Mouse (Mus musculus) kidney, postnatal 25 days (tissue): ENCODE measurements around the gene Astl.

Experiments used
- DNase-seq, 2 experiments: peaks; one replicate each; pipeline ENCODE4 v3.0.0; 2021; ENCODE audit warnings: mixed read lengths in 2 of 2

The Astl gene

GRCm38 (mm10) chr2:127369703-127370376, 31.4 kb downstream of the Astl start:
- peak; percentile 59 to 88 for DNase-seq

DNA sequence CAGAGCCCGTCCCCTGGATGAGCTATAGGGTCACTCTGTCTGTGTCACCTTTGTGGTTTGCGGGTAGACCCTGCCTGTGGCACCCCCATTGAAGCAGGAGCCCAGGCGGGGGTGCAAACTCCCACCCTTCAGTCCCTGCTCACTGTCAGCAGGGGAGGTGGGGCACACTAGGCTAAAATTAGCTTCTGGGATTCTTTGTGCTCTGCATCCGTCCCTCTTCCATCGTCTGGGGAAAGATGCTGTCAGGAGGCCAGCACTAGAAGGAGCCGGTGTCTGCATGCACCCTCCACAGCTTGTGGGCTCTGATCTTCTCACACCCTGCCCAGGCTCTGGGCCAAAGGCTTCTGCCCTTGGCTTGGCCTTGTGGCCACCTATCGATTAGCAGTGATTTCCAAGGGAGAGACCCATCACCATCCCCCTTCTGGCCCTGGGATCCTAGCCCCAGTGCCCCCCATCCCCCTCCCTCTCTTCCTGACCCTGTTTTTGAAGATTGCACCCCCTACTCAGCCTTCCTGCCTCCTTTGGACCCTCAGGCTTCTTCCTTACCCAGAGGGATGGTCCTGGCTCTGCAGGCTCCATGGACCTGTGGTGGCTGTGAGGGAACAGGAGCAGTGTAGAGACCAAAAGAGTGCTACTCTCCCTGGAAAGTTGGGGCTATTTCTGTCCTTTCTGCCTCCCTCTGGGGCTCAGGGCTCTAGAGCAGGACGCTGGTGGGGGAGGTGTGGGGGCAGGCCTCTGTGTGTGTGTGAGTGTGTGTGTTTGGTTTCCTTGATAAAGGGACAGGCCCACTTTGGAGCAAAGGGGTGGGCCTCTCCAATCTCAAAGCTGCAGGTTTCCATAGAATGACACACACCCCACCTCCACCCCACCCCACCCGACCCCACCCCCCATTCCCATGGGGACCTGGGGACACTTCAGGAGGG, 32.4 kb downstream of the Astl start:
- peak in 1 of 2 experiments; percentile 67 for DNase-seq

DNA sequence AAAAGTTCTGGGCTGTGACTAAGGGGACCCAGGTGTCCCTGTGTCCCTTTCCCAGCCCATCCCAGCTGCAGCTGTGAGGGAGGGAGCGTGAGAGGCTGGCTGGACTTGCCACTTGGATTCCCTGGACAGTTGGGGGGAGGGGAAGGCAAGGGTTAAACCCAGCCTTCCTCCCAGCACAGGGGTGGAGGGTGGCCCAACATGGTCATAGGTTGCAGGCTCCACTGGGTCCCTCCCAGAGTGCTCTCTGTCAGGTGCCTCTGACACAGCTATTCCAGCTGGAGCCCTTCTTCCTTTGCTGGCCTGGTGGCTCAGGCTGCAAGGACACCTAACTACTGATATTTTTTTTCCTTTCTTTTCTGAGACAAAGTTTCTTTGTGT, 33.0 kb downstream of the Astl start:
- DNase-seq: peak; percentile 86 to 95

- no peak for DNase-seq
Measured at GRCm38 (mm10) chr2:127372082-127372481, 33.6 kb downstream of the Astl start.

- DNase-seq: no peak
Measured at GRCm38 (mm10) chr2:127374131-127374530, 35.7 kb downstream of the Astl start.

GRCm38 (mm10) chr2:127375087-127375486, 36.6 kb downstream of the Astl start:
- DNase-seq: peak; percentile 47 to 70

- DNase-seq: peak in 1 of 2 experiments; percentile 68
Measured at GRCm38 (mm10) chr2:127375759-127376341, 37.4 kb downstream of the Astl start.

DNA sequence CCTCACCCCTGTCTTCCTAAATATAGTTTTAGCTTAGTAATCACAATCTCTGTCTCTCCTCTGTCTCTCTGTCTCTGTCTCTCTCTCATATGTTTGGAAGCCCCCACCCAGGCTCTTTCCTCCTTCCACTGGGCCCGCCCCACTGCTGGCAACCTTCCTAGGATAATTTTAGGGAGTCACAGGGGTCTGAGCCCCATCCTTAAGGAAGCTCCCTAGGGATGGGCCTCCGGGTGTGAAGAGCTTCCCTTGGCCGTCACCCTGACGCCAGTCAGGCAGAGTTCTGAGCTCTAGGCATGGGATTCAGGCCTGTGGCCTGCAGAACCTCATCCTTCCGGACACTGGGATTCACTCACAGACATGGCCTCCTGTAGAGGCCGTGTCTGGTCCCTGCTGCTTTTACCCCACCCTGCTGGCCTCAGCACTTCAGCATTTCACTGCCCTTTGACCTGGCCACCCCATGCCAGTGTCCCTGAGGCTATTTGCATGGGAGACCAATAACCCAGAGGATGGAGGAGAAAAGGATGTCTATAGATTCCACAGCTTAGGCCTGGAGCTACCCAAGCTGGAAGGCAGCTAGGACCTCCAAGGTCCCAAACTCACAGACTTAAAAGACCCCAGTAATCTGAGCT, 38.1 kb downstream of the Astl start:
- DNase-seq: peak; percentile 52 to 84

GRCm38 (mm10) chr2:127377942-127378610, 39.6 kb downstream of the Astl start:
- no peak for DNase-seq

DNA sequence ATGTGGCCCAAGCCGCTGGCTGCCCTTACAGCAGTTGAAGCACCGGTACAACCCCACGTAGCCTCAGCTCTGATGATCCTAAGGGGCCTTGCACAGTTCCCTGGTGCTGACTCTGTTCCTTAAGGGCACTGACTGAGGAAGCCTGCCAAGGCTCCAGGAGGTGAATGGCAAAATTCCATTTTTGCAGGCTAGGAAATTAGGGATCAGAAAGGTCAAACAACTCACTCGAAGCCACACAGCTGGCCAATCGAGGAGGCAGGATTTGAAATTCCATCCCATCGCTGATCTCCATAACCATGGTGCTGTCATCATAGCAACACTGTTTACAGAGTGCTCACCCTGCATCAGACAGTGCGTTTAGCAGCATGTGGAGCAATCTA, 40.2 kb downstream of the Astl start:
- DNase-seq: peak; percentile 76 to 90

DNA sequence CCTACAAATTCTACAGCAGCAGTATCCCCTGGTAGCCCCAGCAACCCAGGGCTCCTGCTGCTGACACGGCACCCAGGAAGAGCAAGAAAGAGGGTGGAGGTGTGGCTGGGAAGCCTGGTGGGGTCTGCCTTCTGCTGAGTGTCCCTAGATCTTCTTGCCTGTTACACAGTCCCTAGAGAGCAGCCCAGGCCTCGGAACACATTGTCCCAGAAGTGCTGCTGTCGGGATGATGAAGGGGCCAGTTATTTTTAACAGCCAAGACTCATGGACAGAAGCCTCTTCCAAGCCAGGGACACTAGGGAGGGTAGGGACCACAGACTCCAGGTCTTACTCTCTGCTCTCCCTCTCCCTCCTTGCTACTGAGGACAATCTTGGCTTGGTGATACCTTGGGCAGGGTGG, 40.8 kb downstream of the Astl start:
- peak in 1 of 2 experiments; percentile 76 for DNase-seq

DNA sequence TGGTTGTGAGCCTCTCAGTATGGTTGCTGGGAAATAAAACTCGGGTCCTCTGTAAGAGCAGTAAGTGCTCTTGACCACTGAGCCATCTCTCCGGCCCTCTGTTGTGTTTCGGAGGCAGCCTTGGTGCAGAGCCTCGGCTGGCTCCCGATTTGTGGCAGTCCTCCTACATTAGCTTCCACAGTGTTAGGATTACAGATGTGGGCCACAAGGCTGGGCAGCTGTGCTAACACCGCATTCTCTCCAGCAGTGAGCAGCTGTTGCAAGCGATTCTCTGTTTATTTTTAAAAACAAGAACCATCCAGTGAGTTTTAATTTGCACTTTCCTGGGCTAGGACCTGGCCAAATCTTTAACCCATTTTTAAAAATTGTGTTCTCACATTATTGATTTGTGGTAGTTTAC, 45.4 kb downstream of the Astl start:
- DNase-seq: no peak

GRCm38 (mm10) chr2:127387521-127387920, 49.1 kb downstream of the Astl start:
- no peak for DNase-seq

DNA sequence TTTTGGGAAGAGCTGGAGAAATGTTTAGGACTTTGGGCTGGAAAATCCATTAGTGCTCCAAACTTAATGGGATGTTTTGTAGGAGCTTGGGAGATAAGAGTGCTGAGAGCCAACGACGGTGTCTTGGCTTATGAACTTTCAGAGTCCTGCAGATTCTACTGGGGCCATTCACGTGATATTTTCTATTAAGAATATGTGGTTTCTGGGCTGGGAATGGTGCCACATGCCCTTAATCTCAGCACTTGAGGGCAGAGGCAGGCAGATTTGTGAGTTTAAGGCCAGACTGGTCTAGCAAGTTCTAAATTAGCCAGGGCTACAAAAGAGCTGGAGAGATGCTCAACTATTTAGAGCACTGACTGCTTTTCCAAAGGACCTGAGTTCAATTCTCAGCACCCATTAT, 51.9 kb downstream of the Astl start:
- DNase-seq: peak; percentile 53 to 59

GRCm38 (mm10) chr2:127390846-127391245, 52.4 kb downstream of the Astl start:
- DNase-seq: no peak

- no peak for DNase-seq
Measured at GRCm38 (mm10) chr2:127391323-127391722, 52.9 kb downstream of the Astl start.

DNA sequence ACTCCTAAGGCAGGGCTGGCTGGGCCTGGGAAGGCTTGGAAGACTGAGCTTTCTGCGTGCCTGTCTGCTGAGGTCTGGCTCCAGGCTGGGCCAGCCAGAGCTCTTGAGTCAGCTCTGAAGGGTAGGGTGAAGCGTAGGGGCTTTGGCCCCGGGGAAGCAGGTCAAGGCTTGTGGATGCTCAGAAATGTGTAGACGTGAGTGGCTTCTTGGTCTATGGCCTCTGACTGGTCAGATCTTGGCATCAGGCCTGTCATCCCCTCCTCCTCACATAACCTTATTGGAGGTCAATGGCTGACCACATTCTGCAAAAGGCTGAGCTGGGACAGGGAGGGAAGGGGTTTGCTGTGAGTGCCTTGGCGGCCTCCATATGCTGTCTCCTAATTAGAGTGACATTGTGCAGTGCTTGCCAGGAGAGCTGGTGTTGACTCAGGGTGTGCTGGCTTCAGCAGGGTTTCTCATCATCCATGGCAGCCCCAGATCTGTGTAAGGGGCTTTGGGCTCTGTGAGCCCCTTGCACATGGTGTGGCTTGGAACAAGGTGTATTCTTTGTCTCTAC, 56.2 kb downstream of the Astl start:
- DNase-seq: peak in 1 of 2 experiments; percentile 65

DNA sequence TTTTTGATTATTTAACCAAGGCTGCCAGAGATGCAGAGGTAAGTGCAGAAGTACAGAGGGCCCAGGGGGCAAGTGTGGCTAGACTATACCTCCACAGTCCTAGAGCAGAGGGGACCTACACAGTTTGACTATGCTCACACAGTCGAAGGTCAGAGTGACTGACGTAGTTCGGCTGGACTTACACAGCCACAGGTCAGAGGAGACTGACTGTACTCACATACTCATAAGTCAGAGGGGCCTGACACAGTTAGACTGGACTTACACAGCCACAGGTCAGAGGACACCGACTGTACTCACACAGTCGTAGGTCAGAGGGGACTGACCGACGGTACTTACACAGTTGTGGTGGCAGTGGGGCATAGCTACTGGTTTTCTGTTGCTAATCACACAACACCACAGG, 60.3 kb downstream of the Astl start:
- DNase-seq: no peak
